Mouse (Mus musculus) mesoderm, embryonic 11.5 days (tissue): Measurements from ENCODE around the gene Rsph3b.
"Not testable (repeated sequence)": the region's sequence is repeated elsewhere in the genome, so short reads cannot be mapped to it uniquely, and the experiment has no call there.

Experiments
- DNase-seq: peaks from one replicate; pipeline ENCODE4 v3.0.0-alpha.2; 2012; ENCODE audit warnings: low read depth, low spot score

Gene Rsph3b

DNA sequence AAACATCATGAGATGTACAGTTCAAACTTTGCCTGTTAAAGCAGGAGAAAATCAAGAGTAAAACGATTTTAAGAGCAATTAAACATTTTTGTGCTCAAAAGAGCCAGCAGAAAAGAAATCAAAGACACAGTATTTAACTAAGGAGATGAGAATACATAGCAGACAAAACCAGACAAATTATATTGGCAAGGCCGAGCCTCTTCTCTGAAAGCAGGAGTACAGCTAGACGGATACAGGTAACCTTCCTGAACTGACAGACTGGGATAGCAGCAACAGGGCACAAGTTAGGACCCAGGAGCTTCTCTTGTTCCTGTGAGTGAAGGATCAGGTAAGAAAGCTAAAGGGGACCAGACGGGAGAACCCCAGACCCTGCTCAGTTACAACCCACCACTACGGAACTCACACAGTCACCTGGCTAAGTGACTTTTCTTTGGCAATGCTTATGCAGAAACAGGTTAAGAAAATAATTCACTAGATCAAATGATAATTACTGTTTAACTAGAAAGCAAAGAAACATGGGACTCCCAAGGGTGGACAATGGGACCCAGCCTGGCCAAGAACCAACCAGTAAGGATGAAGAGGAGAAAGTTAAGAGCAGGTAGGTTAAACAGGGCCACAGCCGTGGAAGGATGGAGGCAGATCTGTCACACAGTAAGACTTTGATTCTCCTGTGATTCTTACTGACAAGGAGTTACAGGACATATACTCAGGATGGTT is 11.2 kb upstream of the Rsph3b start:
- DNase-seq: not testable (repeated sequence)

DNA sequence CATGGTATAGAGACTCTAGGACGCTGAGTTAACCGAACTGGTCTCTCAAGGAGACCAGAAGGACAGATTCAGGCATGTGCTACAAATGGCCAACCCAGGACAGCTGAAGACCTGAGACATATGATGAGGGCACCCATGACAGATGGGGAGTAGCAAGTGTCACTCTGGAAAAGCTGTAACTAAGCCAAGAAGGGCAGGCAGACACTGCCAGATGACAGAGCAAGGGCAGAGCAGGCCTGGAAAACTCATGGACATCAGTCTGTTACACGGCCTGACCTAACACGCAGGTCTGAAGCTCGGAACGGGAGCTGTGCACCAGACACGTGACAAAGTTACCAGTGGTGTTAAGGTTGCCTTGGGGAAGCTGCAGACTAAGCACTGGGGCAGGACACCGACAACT is 10.4 kb upstream of the Rsph3b start:
- DNase-seq: not testable (repeated sequence)

DNA sequence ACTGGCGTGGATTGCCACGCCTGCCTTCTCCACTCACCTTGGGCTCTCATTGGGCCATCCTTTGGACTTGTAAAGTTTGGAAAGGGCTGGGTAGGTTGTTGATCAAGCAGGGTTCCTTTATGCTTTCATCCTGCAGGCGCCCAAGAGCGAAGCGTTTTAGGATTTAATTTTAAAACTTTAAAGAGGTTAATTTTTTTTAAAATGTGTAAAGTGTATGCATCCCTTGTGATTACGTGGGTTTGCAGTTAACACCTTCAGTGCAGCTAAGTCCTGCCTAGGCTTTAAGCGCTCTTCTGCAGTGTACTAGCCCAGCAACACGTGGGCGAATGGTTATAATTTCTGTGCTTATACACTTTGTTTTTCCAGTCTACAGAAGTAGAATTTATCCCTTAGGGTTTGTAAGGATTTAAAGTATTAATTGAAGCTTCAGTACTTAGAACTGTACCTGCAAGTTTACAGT is 317 bp upstream of the Rsph3b start:
- not testable (repeated sequence) for DNase-seq

DNA sequence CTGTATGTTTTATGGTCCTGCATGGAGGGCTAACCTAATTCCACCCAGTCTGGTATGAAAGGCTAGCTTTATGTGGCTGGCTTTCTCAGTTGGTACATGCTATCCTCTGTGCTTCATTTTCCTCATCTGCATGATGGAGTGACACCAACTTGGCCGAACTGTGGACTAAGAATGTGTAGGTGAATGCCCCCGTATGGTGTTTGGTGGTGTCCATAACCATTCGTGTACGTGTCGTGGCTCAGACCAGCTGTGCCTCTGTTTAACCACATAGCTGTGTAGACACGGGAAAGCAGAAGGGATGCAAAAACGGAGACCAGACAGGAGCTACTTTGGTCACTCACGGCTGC is 872 bp downstream of the Rsph3b start:
- not testable (repeated sequence) for DNase-seq

DNA sequence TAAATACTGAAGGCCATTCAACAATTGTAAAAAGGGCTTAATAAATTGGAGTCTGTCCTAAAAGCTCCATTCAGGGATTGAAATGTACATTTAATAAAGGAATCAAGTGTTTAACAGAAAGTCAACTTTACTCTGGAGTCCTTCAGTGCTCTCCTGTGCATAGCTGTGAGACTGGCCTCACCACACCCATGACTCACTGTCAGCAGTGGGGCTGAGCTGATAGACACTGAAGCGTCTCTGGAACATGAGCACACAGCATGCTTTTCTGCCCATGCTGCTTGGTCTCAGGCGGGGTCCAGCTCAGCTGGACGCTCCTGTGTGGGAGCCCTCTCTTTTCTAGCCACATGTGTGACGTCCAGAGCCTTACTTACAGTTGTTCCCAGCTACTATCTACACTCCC is 5.9 kb downstream of the Rsph3b start:
- DNase-seq: not testable (repeated sequence)

DNA sequence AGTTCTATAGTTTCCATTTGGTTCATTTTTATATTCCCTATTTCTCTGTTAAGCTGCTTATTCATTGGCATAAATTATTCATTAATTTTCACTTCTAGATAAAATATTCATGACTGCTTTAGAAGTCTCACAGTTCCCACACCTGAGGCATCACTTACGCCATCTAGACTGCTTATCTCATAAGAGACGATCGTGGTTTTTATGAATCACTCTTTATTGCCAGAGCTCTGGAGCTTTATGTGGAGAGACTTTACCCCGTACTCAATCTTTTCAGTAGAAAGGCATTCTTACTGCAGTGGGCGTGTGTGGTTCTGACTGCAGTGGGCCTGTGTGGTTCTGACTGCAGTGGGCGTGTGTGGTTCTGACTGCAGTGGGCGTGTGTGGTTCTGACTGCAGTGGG is 16.9 kb downstream of the Rsph3b start:
- DNase-seq: not testable (repeated sequence)

DNA sequence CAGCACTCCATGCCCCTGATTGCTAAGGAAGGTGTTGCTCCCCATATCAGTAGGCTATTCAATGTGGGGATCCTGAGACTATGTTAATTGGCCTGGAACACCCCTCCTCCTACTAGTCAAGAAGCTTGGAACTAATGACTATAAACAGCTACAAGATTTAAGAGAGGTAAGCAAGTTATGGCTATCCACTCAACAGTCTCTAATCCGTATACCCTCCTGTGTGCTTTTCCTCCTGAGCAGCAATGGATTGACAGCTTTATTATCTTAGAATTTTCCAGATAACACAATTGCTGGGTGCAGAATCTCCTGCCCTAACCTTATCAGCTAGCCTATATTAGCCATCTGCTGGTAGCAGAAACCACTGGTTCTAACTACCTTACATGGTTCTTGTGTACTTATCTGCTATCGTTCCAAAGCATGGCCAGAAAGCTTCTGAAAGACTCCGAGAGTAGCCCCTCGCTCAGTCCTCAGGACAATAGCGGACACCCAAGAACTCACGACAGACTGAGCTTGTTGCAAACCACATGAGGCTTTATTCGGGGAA is 28.1 kb downstream of the Rsph3b start:
- not testable (repeated sequence) for DNase-seq

DNA sequence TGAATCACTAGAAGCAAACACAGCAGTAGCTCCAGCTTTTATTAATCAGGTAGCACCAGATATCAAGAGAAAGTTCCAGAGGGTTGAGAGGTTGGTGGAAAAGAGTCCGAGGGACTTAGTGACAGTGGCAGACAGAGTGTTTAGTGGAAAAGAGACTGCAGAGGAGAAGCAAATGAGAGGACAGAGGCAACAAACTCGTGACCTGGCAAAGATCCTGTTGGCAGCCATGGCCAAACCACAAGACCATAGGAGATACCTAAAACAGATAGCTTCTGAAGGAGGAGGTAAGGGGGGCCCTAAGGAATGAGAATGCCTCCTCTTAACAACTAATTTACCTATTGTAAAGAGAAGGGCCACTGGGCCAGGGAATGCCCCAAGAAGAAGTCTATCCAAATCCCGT is 29.1 kb downstream of the Rsph3b start:
- not testable (repeated sequence) for DNase-seq

DNA sequence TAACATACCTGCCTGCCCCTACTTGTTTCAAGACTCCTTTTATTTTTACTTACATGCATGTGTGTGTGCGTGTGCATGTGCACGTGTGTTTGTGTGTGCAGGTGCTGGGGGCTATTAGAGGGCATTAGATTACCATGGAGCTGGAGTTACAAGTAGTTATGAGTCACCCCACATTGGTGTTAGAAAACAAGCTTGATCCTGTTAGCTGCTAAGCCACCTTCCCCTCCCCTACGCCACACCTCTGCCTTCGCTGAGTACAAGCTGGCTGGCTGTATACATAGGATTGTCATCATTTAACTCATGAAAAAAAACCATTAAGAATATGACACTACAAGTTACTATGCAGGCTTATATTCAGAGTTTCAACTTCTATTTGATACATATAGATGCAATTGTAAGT is 33.2 kb downstream of the Rsph3b start:
- DNase-seq: not testable (repeated sequence)

DNA sequence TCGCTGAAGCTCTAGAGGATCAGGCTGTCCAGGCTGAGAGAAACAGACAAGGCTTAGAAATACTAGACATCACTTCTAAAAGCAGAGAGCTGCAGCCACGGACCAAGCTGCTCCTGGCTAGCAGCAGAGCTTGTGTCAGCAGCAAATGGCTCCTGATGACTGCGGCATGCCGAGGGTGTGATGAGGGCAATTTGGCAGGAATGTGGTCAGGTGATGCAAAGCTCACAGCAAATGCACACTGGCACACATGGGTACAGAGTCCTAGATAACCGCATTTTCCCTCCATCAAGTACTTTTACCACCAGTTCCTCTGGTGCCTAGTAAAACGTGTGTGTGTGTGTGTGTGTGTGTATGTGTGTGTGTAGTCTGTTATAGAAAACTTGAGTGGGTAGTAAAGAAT is 34.4 kb downstream of the Rsph3b start:
- not testable (repeated sequence) for DNase-seq

DNA sequence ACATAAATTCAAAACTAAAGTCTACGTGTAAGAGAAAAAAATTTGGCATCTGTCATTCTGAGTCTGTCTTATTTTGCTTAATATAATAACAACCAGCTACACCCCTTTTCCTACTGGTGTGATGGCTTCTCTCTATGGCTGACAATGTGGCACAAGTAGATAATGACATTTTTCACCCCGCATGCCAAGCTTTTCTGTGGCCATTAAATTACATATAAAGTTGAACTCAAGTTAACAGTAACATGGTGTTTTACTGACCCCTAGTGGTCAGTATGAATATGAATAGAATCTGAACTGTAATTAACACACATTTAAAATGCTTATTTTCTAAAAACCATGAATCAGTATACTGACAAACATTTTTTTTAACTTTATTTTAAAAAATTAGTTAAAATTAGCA is 48.1 kb downstream of the Rsph3b start:
- DNase-seq: not testable (repeated sequence)

DNA sequence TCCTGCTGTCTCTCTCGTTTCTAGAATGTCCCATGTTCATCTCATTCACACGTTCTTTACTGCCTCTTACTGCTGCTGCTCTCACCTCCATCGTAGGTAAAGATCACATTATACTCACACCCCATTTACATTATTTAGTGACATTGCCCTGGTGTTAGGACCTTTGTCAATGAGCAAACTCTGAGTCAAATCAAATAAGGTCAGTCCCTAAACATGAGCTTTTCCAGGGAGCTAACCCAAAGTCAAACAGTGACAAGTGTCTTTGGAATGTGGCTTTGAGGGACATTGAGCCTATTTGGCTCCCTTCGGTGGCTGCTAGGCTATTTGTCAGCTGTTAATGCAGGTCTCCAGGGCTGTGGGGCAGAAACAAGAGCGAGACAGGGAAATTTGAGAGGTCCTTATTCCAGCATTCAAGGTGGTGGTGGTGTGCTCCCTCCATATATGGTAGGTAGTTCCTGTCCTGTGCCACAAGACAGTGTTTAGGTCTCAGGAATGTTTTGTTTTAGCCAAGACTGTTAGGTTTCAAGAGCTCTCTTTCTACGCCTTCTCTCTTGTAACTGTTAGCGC is 50.4 kb downstream of the Rsph3b start:
- not testable (repeated sequence) for DNase-seq

DNA sequence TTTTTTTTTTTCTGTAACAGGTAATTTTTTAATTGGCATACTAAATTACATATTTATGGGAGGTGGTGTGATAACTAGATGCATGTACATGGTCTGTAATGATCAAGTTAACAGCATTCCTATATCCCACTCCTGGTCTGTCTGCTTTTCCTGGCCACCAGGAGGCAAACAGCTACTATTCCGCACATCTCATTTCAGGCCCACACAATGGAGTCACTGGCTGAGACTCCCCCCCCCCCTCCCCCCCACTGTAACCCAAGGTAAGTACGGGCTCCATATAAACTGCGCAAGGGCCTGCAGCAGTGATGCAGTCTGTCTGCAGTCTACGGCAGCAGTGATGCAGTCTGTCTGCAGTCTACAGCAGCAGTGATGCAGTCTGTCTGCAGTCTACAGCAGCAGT is 51.7 kb downstream of the Rsph3b start:
- DNase-seq: no peak

DNA sequence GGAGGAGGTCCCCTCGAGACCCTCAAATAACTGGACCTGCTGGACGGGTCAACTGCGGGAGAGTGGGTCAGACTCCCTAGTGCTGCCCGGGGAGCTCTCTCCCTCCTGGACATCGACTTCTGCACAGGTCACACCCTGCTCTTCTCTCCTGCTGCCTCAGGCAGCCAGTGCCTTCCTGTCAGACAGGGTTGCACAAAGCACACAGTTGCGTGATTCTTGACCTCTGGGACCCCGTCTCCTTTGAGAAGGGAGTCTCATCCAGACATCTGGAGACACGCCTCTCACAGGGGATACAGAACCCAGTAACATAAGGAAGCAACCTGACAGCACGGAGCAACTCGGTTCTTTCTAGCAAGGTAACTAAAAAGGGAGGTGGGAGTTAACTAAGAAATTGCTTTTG is 55.1 kb downstream of the Rsph3b start:
- DNase-seq: no peak

DNA sequence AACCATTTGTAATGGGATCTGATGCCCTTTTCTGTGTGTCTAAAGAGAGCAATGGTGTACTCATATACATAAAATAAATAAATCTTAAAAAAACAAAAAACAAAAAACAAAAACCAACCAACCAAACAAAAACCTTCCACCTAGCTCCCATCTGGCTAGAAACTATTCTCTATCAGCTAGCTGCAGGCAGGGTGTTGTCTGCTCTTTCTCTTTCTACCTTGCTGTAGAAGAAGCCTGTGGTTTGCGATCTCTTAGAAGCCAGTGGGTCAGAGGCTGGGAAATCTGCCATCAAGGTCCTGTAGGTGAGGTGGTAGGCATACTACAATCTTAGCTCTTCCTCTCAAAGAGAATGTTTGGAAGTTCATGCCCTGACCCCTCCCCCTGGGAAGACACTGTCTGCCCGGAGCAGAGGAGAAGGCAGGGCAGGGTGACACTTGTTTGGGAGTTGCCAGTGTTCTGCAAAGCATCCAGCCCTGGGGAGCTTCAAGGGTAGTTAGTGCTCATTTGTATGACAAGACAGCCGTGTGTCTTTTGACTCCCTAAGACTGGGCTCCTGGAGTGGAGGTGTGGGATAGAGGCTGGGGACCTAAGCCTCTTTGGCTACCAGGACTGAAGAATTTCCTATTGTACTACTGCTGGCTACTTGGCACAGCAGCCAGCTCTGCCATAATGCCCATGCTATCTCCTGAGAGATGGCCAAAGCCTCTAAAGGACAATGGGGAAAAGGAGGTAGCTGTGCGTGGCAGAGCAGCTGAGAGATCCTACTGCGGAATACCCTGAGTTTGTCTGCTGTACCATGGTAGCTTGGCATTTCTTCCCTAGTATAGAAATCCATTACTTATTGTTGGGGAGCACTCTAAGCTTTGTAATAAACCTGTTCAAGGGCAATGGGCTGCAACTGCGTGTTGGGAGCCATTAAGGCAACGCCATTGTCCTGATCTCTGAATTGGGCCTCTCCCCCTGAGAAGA is 56.2 kb downstream of the Rsph3b start:
- DNase-seq: no peak

DNA sequence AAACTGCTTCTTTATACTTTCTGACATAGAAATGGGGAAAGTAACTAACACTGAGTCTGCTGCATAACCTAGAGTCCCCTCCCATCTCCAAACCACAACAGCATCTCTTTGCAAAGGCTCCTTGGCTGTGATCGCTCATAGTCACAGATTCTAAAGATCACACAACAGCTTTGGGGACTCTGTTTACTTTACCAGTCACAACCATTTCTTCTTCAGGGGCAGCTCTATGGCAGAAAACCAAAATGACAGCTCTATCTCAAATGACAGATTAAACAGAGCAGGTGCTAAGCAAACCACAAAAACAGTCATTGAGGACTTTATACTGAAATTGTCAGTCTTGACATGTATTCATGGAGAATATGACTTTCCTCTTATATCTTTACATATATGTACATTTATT is 62.0 kb downstream of the Rsph3b start:
- DNase-seq: no peak

DNA sequence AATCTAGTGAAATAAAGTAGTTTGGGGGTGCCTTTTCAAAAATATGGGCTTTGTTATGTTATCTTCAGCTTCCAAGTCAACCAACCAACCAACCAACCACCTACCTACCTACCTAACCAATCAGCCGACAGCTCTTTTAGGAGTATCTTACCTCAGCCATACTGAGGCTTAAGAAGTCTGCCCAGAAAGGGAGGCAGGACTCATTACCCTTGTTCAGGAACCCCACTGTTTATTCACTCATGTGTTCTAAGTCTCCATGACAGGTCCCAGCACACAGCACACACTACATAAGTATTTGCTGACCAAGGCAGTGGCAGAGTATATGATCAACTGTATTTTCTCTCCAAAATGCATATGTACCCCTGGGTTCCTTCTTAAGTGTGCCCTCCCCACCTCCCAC is 64.0 kb downstream of the Rsph3b start:
- DNase-seq: no peak

DNA sequence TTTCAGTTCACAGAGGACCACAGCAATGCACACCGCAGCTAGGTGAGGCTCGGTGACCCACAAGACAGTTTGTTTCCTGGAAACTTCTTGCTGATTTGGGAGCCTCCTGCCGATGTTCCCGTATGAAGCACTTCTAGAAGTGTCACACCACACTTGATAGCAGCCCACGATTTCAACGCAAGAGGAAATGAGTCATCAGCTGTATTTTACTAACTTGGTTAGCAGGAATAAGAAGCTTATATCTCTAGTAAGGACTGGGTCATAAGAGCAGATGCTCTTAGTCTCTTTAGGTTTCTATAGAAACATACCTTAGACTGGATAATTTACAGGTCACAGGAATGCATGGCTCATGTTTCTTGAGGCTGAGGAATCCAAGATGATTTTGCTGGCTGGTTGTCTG is 67.2 kb downstream of the Rsph3b start:
- DNase-seq: no peak

DNA sequence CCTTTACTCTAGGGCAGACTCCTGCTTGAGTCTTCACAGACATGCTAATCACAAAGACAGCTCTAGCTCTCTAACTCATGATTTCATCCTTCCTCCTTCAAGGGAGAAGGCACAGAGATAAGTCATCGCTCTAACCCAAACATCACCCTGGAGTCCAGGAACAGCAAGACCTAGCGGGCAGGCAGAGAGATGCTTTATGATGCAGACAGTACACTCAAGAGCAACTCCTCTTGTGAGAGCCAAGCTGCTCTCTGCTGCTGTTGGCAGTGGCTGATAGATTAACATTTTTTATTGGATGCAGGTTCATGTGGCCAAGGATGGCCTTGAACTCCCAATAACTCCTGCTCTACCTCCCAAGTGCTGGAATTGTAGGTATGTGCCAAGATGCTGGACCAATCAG is 77.1 kb downstream of the Rsph3b start:
- DNase-seq: no peak

DNA sequence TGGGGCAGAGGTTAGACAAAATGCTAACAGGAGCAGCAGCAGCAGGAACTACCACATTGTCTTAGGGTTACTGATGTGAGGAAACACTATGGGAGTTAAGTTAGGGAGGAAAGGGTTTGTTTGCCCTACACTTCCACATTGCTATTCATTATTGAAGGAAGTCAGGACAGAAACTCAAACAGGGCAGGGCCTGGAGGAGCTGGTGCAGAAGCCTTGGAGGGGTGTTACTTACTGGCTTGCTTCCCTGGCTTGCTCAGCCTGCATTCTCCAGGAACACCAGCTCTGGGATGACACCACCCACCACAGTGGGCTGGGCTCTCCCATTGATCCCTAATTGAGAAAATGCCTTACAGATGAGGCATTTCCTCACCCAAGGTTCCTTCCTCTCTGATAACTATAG is 79.7 kb downstream of the Rsph3b start:
- DNase-seq: no peak

DNA sequence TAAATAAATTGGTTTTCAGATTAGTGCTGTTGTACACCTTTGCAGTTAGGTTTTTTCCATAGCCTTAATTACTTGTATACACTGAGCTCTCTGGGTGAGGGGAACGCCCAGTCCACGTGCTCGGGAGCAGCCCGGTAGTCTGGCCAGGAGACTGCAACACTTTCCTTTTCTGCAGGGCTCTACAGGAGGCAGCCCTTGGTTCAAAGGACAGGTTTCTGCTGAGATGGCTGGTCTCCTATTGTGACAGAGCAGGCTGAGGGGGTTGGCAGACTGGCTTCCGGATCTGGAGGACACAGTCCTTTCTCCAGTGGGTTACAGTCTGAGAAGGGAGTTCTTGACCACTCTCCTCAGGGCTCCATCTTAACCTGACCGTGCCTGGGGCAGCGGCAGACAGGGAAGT is 80.7 kb downstream of the Rsph3b start:
- DNase-seq: no peak

DNA sequence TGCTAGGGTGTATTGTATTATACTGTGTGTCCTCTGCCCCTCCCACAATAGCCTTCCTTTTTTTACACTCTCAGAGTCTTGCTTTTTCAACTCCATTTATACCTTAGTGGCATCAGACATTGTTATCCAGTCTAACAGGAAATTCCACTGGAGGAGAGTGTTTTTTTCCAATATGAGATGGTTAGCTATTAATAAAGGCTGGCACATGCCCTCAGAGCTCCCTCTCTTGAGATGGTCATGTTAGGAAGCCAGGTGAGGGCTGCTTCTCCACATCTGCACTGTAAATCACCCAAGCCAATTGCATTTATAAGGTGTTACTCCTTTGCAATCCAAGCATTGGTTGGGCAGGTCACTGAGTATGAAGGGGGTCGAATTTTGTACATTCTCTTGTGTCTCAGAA is 81.9 kb downstream of the Rsph3b start:
- no peak for DNase-seq
